Mouse (Mus musculus) heart, adult 8-10 months (tissue): ENCODE data around the gene Sp2. TPM values are rescaled to one million over a fixed set of nuclear protein-coding genes. Genes with fewer than 3 reads are reported as not detected.

Experiments used
- DNase-seq: peaks from one replicate; pipeline ENCODE4 v3.0.0; 2022; ENCODE audit warnings: low spot score
- total RNA-seq, 4 experiments: library from RNA; stranded (reverse); gene quantifications; 2 replicates each; pipeline ENCODE4 v1.2.4; 2022

Sp2 gene
- total RNA-seq, 4 experiments from 2014 or later: 7.8 to 13.7 (median 11.0) TPM

GRCm38 (mm10) chr11:96940578-96941465 is 41.9 kb downstream of the Sp2 start:
- no peak for DNase-seq

- no peak for DNase-seq
These were observed 44.3 kb downstream of the Sp2 start for GRCm38 (mm10) chr11:96938426-96938800.

GRCm38 (mm10) chr11:96937549-96938425 is 45.0 kb downstream of the Sp2 start:
- peak; percentile 38 for DNase-seq

- DNase-seq: no peak
These were observed 46.7 kb downstream of the Sp2 start for GRCm38 (mm10) chr11:96935872-96936650.

DNA sequence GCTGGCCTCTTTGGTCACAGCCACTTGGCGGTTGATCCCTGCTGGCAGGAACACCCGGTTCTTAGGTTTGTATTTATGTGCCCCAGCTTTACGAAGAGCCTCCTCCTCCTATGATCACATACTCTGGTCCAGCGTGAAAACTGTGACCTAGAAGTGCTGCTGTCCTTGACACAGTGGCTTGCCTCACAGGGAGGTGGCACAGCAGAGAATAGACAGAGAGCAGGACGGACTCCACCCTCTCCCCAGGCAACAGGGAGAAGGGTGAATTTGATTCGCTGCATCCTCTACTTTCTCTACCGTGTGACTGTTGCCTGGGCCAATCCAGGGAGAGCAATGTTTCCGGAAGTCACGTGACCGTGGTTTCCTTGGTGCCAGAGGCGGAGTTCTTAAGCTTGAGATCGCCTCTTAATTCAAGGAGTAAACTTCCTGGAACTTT is 47.8 kb downstream of the Sp2 start:
- DNase-seq: peak; percentile 35

GRCm38 (mm10) chr11:96933562-96934276 is 49.0 kb downstream of the Sp2 start:
- no peak for DNase-seq

DNA sequence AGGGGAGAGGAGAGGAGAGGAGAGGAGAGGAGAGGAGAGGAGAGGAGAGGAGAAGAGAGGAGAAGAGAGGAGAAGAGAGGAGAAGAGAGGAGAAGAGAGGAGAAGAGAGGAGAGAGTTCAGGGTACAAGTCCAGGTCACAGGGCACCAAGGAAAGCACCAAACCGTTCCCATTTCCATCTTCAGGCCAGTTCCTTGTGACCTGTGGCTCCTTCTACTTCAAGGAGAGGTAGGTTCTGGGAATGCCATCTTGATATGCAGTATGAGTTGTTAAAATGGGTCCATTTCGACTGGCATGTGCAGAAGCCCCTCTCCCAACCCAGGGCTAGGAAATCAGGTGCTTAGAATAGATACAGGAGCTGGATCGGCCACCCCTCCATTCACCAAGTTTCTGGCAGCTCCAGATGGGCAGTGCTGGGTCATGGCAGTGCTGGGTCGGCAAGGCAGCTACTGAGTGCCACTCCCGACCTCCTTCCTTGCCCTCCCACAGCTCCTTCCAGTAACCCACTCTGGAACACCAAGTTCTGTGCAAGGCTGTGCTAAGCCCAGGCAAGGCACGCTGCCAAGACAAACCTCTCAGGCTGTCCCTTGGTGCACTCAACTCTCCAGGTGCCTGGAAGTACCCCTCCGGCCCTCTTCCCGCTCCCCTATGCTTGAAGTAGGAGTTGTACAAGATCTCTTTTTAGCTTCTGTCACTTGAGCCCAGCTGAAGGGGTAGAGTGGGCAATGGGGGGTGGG is 51.3 kb downstream of the Sp2 start:
- no peak for DNase-seq

DNA sequence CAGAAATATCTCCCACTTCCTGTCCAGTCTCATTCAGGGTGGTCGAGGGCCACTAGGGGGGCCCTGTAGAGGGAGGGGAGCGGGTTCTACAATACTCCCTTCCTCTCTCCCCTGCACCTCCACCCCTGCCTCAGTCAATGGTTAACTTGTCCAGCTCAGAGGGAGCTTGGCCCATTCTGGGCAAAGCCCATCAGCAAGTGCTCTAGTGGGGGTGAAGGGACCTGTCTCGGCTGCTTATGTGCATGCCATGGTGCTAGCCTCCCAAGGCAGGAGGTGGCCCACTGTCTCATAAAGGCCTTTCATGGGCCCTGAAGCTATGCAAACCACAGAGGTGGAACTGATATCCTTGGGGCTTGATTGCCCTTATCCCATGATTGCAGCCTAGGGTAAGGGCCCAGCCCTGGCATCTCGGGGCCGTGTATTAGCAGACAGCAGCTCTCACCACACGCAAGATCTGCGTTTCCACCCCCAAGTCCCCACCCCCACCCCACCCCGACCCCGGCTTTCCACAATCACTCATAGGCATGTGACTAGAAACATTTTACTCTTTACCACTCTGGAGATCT is 52.9 kb downstream of the Sp2 start:
- DNase-seq: no peak

DNA sequence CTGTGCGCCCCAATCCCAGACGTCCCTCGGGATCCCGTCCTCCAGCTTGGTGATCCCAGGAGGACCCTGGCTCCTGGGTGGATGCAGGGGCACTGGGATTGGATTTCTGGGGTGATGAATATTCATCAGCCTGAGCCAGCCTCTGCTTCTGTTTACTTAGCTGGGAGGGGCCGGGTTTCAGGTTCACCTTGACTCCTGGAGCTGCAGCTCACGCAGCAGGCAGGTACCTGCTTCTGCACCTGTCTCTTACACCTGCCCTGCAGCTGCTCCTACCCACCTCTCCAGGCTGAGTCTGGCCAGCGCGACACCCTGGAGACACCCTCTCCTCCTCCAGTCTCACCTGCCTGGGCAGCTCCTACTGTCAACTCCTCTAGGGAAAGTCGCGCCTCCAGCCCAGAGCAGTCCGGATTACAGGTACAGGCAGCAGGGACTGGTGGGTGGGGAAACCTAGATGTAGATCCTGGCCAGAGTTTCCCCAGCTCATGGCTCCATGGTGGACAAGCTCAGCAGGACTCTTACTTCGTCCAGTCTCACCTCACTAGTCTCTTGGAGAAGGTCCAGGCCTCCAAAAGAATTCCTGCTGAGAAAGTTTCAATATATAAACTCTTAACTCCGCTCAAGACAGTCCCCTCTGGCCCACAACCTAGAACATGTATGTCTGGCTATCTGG is 53.5 kb downstream of the Sp2 start:
- DNase-seq: no peak

DNA sequence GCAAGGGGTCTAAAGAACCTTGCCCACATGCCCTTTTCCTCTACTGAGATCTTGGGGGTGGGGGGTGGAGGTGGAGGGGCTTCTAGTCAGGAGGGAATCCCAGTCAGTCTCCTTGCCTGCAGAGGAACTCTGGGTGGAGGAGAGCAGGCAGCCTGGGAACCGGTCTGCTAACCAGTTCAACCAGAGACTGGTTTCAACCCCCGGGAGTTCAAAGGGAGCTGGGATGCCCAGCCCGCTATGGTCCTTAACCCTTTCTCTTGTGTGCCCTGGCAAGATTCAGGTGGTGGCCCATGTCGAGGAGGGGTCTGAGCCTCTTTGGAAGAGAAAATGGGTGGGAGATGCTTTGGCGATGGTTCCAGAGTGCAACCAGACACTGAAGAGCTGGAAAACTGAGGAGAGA is 54.1 kb downstream of the Sp2 start:
- DNase-seq: no peak

GRCm38 (mm10) chr11:96928088-96928487 is 54.7 kb downstream of the Sp2 start, which contains the start of gene Prr15l:
TSS of gene Prr15l (plus strand) at chr11:96928104.
- no peak for DNase-seq

DNA sequence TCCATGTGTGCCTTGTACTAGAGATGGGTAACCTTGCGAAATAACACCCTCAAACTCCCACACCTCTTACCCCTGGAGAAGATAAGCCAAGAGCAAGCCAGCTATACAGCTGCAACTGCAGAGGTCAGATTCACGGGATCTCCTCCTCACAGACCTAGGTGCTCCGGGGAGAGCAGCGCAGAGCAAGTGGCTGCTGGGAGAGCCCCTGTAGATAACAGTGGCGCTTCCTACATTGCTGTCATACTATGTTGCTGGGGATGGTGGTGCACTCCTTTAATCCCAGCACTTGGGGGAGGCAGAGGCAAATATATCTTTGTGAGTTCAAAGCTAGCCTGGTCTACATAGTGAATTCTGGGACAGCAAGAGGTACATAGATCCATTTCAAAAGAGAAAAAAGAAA is 56.2 kb downstream of the Sp2 start:
- DNase-seq: no peak

DNA sequence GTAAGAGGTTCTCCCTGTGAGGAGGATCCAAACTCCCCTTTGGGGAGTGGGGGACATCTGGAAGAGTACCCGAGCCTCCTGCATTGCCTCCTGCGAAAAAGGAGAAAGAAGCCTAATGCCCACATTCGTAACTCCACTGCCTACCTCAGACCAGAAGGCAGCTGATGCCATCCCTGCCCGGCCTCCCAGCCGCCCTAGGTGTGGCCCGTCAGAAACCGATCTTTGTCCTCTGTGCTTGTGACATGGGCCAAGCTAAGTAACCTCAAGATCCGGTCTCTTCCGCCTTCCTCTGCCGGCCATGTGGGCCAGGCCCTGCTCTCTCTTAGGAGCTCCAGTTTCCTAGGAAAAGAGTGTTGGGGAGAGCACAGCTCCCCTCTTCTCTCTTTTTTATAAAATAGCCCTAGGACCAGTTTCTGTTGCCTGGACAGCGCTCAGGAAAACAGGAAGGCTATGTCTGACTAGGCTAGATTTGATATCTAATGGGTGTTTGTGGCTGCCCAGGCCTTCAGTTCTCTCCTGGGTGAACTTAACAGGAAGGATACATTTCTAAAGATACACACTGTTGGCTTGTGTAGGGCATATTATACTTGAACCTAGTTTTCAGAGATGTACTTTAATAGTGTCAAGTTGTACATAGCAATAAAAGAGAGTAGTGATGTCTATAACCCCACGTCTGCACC is 57.1 kb downstream of the Sp2 start:
- no peak for DNase-seq

- DNase-seq: no peak
These were observed 57.9 kb downstream of the Sp2 start for GRCm38 (mm10) chr11:96924861-96925260.

DNA sequence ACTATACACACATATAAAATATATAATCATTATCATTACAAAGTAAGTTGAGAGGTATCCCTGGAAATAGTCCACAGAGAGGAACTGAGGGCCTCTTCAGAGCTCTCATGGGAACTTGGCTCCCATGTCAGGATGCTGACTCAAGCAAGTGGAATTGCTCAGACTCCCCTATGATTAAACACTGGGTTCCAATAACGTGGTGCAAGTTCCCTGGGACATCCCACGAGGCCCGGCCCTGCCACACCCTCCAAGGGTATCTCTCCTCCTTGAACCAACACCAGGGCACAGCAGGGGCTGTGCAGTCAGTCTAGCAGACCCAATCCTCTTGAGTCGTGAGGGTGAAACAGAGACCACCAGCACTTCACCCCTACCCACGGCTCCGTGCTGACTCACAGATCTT is 63.8 kb downstream of the Sp2 start:
- DNase-seq: no peak

GRCm38 (mm10) chr11:96917415-96917814 is 65.3 kb downstream of the Sp2 start:
- no peak for DNase-seq

GRCm38 (mm10) chr11:96916885-96917396 is 65.8 kb downstream of the Sp2 start:
- no peak for DNase-seq

- peak; percentile 99 for DNase-seq
These were observed 66.5 kb downstream of the Sp2 start, which contains the start of gene Cdk5rap3 for GRCm38 (mm10) chr11:96916044-96916884. TSS of gene Cdk5rap3 (minus strand) at chr11:96916496.
